Mouse (Mus musculus): ENCODE measurements at regions not wholly inside any gene's neighbourhood (a gene's known extent, or its start where the extent isn't known, plus 50 kb on each side); places are given as distances from the start of the nearest gene placed in this dataset.

DNA sequence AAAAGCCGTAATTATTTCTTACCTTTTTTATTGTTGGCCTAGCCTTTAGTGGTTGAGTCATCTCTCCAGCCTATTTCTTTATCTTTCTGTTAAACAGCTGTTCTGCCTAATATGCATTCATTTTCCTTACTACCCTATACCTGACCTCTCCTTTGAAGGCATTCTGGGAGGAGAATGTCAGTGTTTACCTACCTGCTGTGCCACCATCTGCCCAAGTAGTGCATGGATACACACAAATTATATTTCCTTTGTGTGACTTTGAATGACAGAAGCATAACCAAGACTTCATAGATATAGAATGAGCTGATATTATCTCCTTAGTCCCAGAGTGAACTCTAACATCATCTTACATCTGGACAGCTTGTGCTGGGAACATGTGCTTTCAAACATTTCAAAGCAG is 293.5 kb upstream of the Tom1l1 start:
- no peaks in the 10 kb centered on the region for H3K4me1 ChIP-seq
- no peak for DNase-seq (ENCODE audit: low spot score)
- H3K27ac ChIP-seq: no peak overlapping the region
- H3K36me3 ChIP-seq: no peaks in the 10 kb centered on the region
- no peaks in the 10 kb centered on the region for H3K9me3 ChIP-seq
- H3K4me3 ChIP-seq: no peak overlapping the region
- 95% methylated on average over 1 of the region's 1 CpGs for WGBS
- H3K27me3 ChIP-seq (ENCODE audit: insufficient read depth, poor library complexity, severe bottlenecking): no peaks in the 10 kb centered on the region

- no peaks in the 10 kb centered on the region for H3K27me3 ChIP-seq (ENCODE audit: insufficient read depth, poor library complexity, severe bottlenecking)
- H3K4me3 ChIP-seq: no peak overlapping the region
- no peaks in the 10 kb centered on the region for H3K9me3 ChIP-seq
- H3K27ac ChIP-seq: no peak overlapping the region
- WGBS: 69% methylated on average over 3 of the region's 3 CpGs
- H3K4me1 ChIP-seq: no peaks in the 10 kb centered on the region
- no peaks in the 10 kb centered on the region for H3K36me3 ChIP-seq
- DNase-seq (ENCODE audit: low spot score): no peak
Measured at GRCm38 (mm10) chr11:90978234-90978633, 290.1 kb upstream of the Tom1l1 start.

GRCm38 (mm10) chr11:90941076-90941475 is 252.9 kb upstream of the Tom1l1 start:
- WGBS: 83% methylated on average over 5 of the region's 5 CpGs
- DNase-seq (ENCODE audit: low spot score): no peak
- H3K9me3 ChIP-seq: no peaks in the 10 kb centered on the region

DNA sequence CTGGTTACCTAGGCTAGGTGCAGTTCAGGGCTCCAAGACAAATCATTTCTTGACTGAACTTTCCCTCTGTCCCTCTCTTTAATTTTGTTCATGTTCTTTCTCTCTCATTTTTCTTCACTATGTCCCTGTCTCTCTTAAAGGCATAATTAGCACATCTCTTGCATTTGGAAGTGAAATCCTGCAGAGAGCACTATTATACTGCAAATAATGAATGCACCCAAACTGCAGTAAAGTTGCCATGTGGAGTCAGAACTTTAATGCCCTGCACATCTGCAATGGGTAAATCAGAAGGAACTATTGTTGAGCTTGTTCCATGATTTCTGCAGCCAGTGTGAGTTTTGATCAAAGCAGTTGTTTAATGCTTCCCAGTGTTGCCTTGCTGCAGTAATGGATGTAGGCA is 237.6 kb upstream of the Tom1l1 start:
- no peak for DNase-seq (ENCODE audit: low spot score)
- Histone ChIP-seq H3K27ac (no peak overlapping the region), H3K4me3 (no peak overlapping the region), H3K27me3 (ENCODE audit: insufficient read depth, poor library complexity, severe bottlenecking) (no peaks in the 10 kb centered on the region), H3K9me3 (no peaks in the 10 kb centered on the region), H3K4me1 (no peaks in the 10 kb centered on the region), H3K36me3 (no peaks in the 10 kb centered on the region)

More at GRCm38 (mm10) chr11:90941076-90941475, 252.9 kb upstream of the Tom1l1 start:
- H3K4me3 ChIP-seq: no peak overlapping the region
- no peaks in the 10 kb centered on the region for H3K36me3 ChIP-seq
- no peaks in the 10 kb centered on the region for H3K4me1 ChIP-seq
- H3K27ac ChIP-seq: no peak overlapping the region
- no peaks in the 10 kb centered on the region for H3K27me3 ChIP-seq (ENCODE audit: insufficient read depth, poor library complexity, severe bottlenecking)

GRCm38 (mm10) chr11:90917782-90918181 is 229.6 kb upstream of the Tom1l1 start:
- no peaks in the 10 kb centered on the region for H3K36me3 ChIP-seq
- no peak overlapping the region for H3K4me3 ChIP-seq
- no peak for DNase-seq (ENCODE audit: low spot score)
- no peaks in the 10 kb centered on the region for H3K9me3 ChIP-seq
- no peaks in the 10 kb centered on the region for H3K27me3 ChIP-seq (ENCODE audit: insufficient read depth, poor library complexity, severe bottlenecking)
- WGBS: 70% methylated on average over 3 of the region's 3 CpGs
- no peak overlapping the region for H3K27ac ChIP-seq
- no peaks in the 10 kb centered on the region for H3K4me1 ChIP-seq

GRCm38 (mm10) chr11:90894236-90894635 is 206.1 kb upstream of the Tom1l1 start:
- WGBS: 58% methylated on average over 3 of the region's 3 CpGs
- Histone ChIP-seq H3K9me3 (no peaks in the 10 kb centered on the region), H3K36me3 (no peaks in the 10 kb centered on the region), H3K4me1 (no peaks in the 10 kb centered on the region), H3K27ac (no peak overlapping the region), H3K4me3 (no peak overlapping the region), H3K27me3 (ENCODE audit: insufficient read depth, poor library complexity, severe bottlenecking) (no peaks in the 10 kb centered on the region)
- DNase-seq (ENCODE audit: low spot score): no peak

DNA sequence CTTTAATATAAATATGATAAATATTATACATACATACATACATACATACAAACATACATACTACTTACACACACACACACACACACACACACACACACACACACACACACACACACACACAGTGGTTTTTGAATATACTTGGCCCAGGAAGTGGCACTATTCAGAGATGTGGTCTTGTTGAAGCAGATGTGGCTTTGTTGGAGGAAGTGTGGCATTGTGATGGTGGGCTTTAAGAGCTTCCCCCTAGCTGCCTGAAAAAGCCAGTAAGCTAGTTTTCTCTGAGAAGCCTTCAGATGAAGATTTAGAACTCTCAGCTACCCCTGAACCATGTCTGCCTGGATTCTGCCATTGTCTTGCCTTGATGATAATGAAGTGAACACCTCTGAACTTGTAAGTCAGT is 185.0 kb upstream of the Tom1l1 start:
- no peak for DNase-seq (ENCODE audit: low spot score)
- no peaks in the 10 kb centered on the region for H3K36me3 ChIP-seq
- H3K4me3 ChIP-seq: no peak overlapping the region
- no peaks in the 10 kb centered on the region for H3K27me3 ChIP-seq (ENCODE audit: insufficient read depth, poor library complexity, severe bottlenecking)
- H3K9me3 ChIP-seq: no peaks in the 10 kb centered on the region
- H3K4me1 ChIP-seq: no peaks in the 10 kb centered on the region
- H3K27ac ChIP-seq: no peak overlapping the region

DNA sequence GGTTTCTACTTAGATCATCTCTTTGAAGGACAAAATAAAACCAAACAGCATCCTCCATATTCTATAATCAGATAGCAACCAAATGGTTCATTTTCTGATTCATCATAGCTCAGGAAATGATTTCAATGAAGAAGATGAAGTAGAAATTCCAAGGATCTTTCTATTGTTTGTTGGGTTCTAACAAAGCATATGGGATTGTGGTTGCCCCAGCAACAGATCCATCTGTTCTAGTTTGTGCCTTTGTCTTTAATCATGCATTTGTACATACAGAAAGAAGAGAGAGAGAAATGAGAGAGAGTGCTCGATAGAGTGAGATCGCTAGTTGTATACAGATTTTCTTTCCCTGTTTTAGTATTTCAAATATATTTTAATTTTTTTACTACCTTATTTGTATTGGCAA is 183.5 kb upstream of the Tom1l1 start:
- no peaks in the 10 kb centered on the region for H3K9me3 ChIP-seq
- H3K4me1 ChIP-seq: no peaks in the 10 kb centered on the region
- H3K27me3 ChIP-seq (ENCODE audit: insufficient read depth, poor library complexity, severe bottlenecking): no peaks in the 10 kb centered on the region
- no peaks in the 10 kb centered on the region for H3K36me3 ChIP-seq
- WGBS: 94% methylated on average over 2 of the region's 2 CpGs
- H3K4me3 ChIP-seq: no peak overlapping the region
- no peak overlapping the region for H3K27ac ChIP-seq
- no peak for DNase-seq (ENCODE audit: low spot score)

- Histone ChIP-seq H3K27ac (no peak overlapping the region), H3K4me1 (no peaks in the 10 kb centered on the region)
- WGBS: 79% methylated on average over 4 of the region's 4 CpGs
Measured at GRCm38 (mm10) chr11:90863981-90864760, 176.0 kb upstream of the Tom1l1 start.

DNA sequence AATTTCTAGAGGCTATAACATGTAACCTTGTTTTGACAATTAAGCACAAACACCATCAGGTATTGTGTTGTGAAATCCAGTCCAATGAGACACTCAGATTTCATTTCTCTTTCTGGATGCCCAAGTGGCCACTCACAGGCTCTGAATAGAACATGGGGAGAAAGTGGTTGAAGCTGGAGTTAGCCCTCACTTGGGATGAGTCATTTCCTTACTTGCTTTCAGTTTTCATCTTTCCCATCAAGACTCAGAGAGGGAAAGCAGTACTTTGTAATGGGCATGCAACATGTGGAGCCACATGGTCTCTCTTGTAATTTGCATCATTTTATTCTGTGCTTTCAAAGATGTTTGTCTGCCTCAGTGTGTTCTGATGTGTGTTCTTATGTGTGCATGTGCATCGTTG is 167.6 kb upstream of the Tom1l1 start:
- no peak overlapping the region for H3K27ac ChIP-seq
- H3K27me3 ChIP-seq (ENCODE audit: insufficient read depth, poor library complexity, severe bottlenecking): no peaks in the 10 kb centered on the region
- 76% methylated on average over 1 of the region's 1 CpGs for WGBS

More at GRCm38 (mm10) chr11:90863981-90864760, 176.0 kb upstream of the Tom1l1 start:
- no peaks in the 10 kb centered on the region for H3K9me3 ChIP-seq
- H3K36me3 ChIP-seq: no peaks in the 10 kb centered on the region
- no peak for DNase-seq (ENCODE audit: low spot score)
- H3K27me3 ChIP-seq (ENCODE audit: insufficient read depth, poor library complexity, severe bottlenecking): no peaks in the 10 kb centered on the region
- H3K4me3 ChIP-seq: no peak overlapping the region

DNA sequence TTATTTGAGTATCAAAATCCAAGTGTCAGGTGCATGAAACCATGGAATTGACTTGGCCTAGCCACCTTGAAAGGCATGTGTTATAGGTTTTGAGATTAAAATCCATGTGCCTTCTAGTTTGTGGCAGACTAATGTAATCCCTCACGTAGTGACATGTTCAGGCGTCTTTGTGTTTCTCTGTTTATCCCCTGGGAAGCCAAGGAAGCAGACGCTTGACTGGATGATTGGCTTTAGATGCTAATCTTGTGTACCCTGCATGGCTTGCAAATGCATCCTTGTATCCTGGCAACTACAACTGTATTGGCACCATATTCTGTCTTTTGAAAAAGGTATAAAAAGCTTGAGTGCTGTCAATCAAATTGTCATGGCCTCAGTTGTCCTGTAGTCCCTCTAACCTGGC is 167.2 kb upstream of the Tom1l1 start:
- Histone ChIP-seq H3K9me3 (no peaks in the 10 kb centered on the region), H3K36me3 (no peaks in the 10 kb centered on the region), H3K4me1 (no peaks in the 10 kb centered on the region), H3K27ac (no peak overlapping the region), H3K27me3 (ENCODE audit: insufficient read depth, poor library complexity, severe bottlenecking) (no peaks in the 10 kb centered on the region), H3K4me3 (no peak overlapping the region)
- DNase-seq (ENCODE audit: low spot score): no peak
- WGBS: 75% methylated on average over 3 of the region's 3 CpGs

More for the DNA sequence above, 167.6 kb upstream of the Tom1l1 start:
- Histone ChIP-seq H3K9me3 (no peaks in the 10 kb centered on the region), H3K4me3 (no peak overlapping the region), H3K4me1 (no peaks in the 10 kb centered on the region), H3K36me3 (no peaks in the 10 kb centered on the region)
- DNase-seq (ENCODE audit: low spot score): no peak

DNA sequence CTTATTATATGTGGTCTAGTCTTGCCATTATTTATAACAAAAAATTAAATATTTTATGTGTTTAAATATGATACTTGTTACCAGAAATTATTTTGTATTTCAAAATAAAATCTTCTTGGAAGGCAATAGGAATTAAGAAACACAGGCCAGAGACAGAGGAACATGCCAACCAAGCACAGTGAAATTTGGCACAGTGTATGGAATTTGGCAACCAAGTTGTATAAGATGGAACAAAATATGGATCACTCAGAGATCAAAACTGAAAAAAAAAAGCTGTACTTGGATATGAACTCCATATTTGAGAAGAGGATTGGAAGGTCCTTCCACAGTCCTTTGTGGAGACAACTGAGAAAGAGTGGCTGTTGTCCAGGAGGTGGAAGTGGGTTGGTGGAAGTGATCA is 163.1 kb upstream of the Tom1l1 start:
- Histone ChIP-seq H3K27ac (no peak overlapping the region), H3K9me3 (no peaks in the 10 kb centered on the region), H3K4me3 (no peak overlapping the region), H3K4me1 (no peaks in the 10 kb centered on the region), H3K27me3 (ENCODE audit: insufficient read depth, poor library complexity, severe bottlenecking) (no peaks in the 10 kb centered on the region), H3K36me3 (no peaks in the 10 kb centered on the region)
- no peak for DNase-seq (ENCODE audit: low spot score)

DNA sequence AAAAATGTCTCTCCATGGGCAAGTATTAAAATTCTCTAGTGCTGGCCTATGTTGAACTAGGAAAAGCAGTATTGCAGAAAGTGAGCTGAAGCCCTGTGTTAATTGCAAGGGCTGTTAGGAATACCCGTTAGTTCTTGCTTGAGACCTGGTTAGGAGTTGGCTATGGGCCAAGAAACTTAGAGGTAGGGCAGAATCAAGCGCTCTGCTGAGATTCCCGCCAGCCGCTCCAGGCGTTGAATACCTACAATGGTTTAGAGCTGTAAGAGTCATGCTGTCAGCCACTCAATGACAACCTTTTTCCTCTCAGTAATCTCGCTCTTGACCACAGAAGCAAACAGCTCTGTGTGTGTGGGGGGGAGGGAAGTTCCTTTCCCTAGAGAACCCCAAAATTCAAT is 156.8 kb upstream of the Tom1l1 start:
- 50% methylated on average over 6 of the region's 6 CpGs for WGBS
- H3K9me3 ChIP-seq: no peaks in the 10 kb centered on the region
- no peak for DNase-seq (ENCODE audit: low spot score)

GRCm38 (mm10) chr11:90844266-90844924 is 156.2 kb upstream of the Tom1l1 start:
- Histone ChIP-seq H3K27ac (no peak overlapping the region), H3K4me1 (no peaks in the 10 kb centered on the region), H3K36me3 (no peaks in the 10 kb centered on the region), H3K9me3 (no peaks in the 10 kb centered on the region), H3K27me3 (ENCODE audit: insufficient read depth, poor library complexity, severe bottlenecking) (no peaks in the 10 kb centered on the region), H3K4me3 (no peak overlapping the region)
- DNase-seq (ENCODE audit: low spot score): no peak
- 77% methylated on average over 15 of the region's 15 CpGs for WGBS

More for the DNA sequence above, 156.8 kb upstream of the Tom1l1 start:
- Histone ChIP-seq H3K36me3 (no peaks in the 10 kb centered on the region), H3K4me3 (no peak overlapping the region), H3K27me3 (ENCODE audit: insufficient read depth, poor library complexity, severe bottlenecking) (no peaks in the 10 kb centered on the region), H3K27ac (no peak overlapping the region), H3K4me1 (no peaks in the 10 kb centered on the region)

Data from heart, embryonic 10.5 days (tissue).